Mouse (Mus musculus): ENCODE measurements at regions not wholly inside any gene's neighbourhood (a gene's known extent, or its start where the extent isn't known, plus 50 kb on each side); places are given as distances from the start of the nearest gene placed in this dataset.

DNA sequence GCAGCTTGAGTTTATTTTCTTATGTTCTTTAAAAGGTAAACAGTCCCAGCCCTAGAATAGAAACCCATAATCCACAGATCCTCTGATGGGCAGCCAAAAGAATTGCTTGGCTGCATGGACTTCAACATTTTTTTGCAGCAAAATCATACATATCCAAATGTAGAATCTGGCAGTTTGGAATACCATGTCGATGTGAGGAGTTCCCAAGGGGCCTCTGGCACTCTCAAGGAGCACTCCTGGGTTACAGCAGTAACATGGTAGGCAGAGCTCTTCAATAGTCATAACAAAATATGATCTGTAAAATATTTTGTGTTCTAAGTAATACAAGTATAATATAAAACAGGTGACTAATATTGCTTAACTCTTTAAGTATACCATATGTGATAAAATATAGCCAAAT, 119.4 kb downstream of the Trim52 start:
- TF ChIP-seq CTCF (IDR thresholded peaks at IDR 0.05) (no peak), POLR2A (IDR thresholded peaks at IDR 0.05; ENCODE audit: insufficient read depth, low read depth, low read length) (no peak), EP300 (IDR thresholded peaks at IDR 0.05; ENCODE audit: insufficient read depth, low read depth, low read length) (no peak)

Data from heart, adult 2 months (tissue).